Mouse (Mus musculus): ENCODE results near the gene Tgm5. TPM values are rescaled to one million over a fixed set of nuclear protein-coding genes. Genes with fewer than 3 reads are reported as not detected.

The Tgm5 gene
- polyA plus RNA-seq, 1 experiment from 2014 or later: 1.5 TPM

DNA sequence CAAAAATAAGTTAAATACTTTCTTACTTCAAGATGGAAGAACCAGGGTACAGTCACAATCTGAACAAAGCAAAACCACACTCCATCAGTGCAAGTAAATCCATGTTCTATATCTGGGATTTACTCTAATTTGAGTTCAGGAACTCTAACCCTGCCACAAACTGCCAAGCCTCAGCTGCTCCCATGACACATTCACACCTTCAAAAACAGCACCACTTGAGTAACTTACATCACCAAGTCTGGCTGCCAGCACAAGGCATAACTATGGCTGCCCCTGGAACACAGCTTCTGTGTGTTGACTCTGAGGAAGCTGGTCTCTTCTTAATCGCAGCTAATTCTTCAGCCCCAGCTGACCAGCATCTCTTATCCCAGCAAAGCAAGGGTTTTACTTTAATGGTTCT lies 68.5 kb downstream of the Tgm5 start:
- Histone ChIP-seq H3K27ac (ENCODE audit: low read length) (no peak overlapping the region), H3K36me3 (ENCODE audit: control insufficient read depth, insufficient read depth, low read length) (peaks cover 5% of the 10 kb centered on the region; the same call in 1 of the 2 replicates), H3K9me3 (replicated peaks; ENCODE audit: control insufficient read depth, low read length) (no peaks in the 10 kb centered on the region), H3K4me3 (replicated peaks; ENCODE audit: low read length) (no peak overlapping the region), H3K9ac (ENCODE audit: low read length) (no peak overlapping the region), H3K4me2 (ENCODE audit: low read depth, low read length) (no peak overlapping the region), H3K4me1 (ENCODE audit: control insufficient read depth, insufficient read depth, low read length) (no peaks in the 10 kb centered on the region), H3K27me3 (ENCODE audit: control insufficient read depth, insufficient read depth, low read length) (no peaks in the 10 kb centered on the region)
- WGBS: 100% methylated on average over 1 of the region's 1 CpGs
- no peak for ATAC-seq (ENCODE audit: insufficient read depth, low FRiP score)

DNA sequence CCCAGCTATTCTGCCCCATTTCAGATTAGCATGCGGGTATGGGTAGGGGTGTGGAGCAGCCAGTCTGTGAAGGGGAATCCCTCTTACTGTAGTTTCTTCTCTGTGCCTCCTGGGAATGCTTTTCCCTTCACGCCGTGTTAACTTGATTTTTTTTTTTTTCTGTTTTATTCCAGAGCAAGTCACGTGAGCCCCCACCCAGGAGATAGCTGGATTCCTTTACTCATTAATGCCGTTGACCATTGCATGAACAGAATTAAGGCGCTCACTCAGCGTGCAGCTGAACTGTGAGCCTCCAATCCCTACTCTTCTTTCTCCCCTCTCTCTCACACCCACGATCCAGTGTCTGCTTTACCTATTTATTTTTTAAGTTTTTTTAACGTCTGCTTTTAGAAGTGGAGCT lies 69.4 kb downstream of the Tgm5 start:
- no peak overlapping the region for H3K9ac ChIP-seq (ENCODE audit: low read length)
- no peaks in the 10 kb centered on the region for H3K27me3 ChIP-seq (ENCODE audit: control insufficient read depth, insufficient read depth, low read length)
- H3K36me3 ChIP-seq (ENCODE audit: control insufficient read depth, insufficient read depth, low read length): peaks cover 5% of the 10 kb centered on the region; the same call in 1 of the 2 replicates
- no peaks in the 10 kb centered on the region for H3K9me3 ChIP-seq (replicated peaks; ENCODE audit: control insufficient read depth, low read length)
- ATAC-seq (ENCODE audit: insufficient read depth, low FRiP score): no peak
- no peak overlapping the region for H3K4me3 ChIP-seq (replicated peaks; ENCODE audit: low read length)
- no peak overlapping the region for H3K27ac ChIP-seq (ENCODE audit: low read length)
- WGBS: 88% methylated on average over 9 of the region's 9 CpGs
- no peaks in the 10 kb centered on the region for H3K4me1 ChIP-seq (ENCODE audit: control insufficient read depth, insufficient read depth, low read length)
- no peak overlapping the region for H3K4me2 ChIP-seq (ENCODE audit: low read depth, low read length)

DNA sequence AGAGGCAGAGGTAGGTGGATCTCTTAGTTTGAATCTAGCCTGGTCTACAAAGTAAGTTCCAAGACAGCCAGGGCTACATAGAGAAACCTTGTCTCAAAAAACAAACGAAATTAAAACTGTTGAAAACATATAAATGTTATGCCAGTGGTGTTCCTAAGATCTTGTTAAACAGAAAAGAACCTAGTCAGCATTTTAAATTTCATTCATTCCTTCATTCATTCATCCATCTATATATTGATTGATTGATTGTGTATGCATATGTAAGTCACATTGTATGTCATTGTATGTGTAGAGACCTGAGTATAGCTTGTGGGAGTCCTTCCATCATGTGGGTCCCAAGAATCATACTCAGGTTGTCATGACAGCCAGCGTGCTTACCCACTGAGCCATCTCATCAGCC lies 70.1 kb downstream of the Tgm5 start:
- no peak overlapping the region for H3K9ac ChIP-seq (ENCODE audit: low read length)
- ATAC-seq (ENCODE audit: insufficient read depth, low FRiP score): no peak
- no peaks in the 10 kb centered on the region for H3K4me1 ChIP-seq (ENCODE audit: control insufficient read depth, insufficient read depth, low read length)
- no peaks in the 10 kb centered on the region for H3K9me3 ChIP-seq (replicated peaks; ENCODE audit: control insufficient read depth, low read length)
- no peak overlapping the region for H3K4me2 ChIP-seq (ENCODE audit: low read depth, low read length)
- no peaks in the 10 kb centered on the region for H3K27me3 ChIP-seq (ENCODE audit: control insufficient read depth, insufficient read depth, low read length)
- H3K27ac ChIP-seq (ENCODE audit: low read length): no peak overlapping the region
- H3K36me3 ChIP-seq (ENCODE audit: control insufficient read depth, insufficient read depth, low read length): peaks cover 5% of the 10 kb centered on the region; the same call in 1 of the 2 replicates
- H3K4me3 ChIP-seq (replicated peaks; ENCODE audit: low read length): no peak overlapping the region
- WGBS: 84% methylated on average over 2 of the region's 2 CpGs

DNA sequence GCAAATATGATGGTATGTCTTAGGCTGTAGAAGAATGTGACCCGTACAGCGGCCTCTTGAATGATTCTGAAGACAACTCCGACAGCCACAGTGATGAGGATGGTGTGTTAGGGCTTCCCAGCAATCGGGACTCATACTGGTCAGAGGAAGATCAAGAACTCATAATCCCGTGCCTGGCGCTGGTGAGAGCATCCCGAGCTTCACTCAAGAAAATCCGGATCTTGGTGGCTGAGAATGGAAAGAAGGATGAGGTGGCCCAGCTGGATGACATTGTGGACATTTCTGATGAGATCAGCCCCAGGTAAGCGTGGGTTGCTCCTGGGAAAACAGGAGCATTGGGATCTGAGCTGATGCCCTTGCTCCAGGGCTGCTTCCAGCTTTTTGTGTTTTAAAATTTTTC lies 73.0 kb downstream of the Tgm5 start:
- no peak overlapping the region for H3K9ac ChIP-seq (ENCODE audit: low read length)
- no peaks in the 10 kb centered on the region for H3K27me3 ChIP-seq (ENCODE audit: control insufficient read depth, insufficient read depth, low read length)
- H3K36me3 ChIP-seq (ENCODE audit: control insufficient read depth, insufficient read depth, low read length): peaks cover 2% of the 10 kb centered on the region; the same call in 1 of the 2 replicates
- H3K27ac ChIP-seq (ENCODE audit: low read length): no peak overlapping the region
- WGBS: 89% methylated on average over 9 of the region's 9 CpGs
- no peak overlapping the region for H3K4me2 ChIP-seq (ENCODE audit: low read depth, low read length)
- H3K9me3 ChIP-seq (replicated peaks; ENCODE audit: control insufficient read depth, low read length): no peaks in the 10 kb centered on the region
- no peak overlapping the region for H3K4me3 ChIP-seq (replicated peaks; ENCODE audit: low read length)
- H3K4me1 ChIP-seq (ENCODE audit: control insufficient read depth, insufficient read depth, low read length): peaks cover 9% of the 10 kb centered on the region
- no peak for ATAC-seq (ENCODE audit: insufficient read depth, low FRiP score)

DNA sequence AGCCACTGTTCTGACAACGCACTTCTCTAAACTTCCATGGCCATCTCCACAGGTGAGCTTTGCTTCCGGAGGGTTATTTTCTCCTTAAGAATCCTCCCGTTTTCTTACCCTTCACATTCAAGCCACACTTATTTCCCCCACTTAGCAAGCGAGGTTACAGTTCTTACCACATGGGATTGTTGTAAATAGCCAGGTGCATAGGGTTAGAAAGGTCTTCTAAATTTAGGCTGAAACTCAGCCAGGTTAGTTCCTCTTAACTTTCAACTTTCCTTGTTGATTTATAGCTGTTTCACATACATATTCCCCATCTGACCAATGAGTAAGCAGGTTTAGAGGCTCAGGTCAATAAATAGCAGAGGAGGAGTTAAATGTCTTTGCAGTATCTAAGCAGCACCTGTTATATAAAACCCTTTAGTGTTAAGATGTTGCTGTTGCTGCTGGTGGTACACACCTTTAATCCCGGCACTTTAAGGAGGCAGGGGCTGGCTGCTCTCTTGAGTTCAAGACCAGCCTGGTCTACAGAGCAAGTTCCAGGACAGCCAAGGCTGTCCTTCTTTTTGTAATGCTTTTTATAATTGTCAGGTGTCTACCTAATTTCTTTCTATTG lies 76.5 kb downstream of the Tgm5 start:
- H3K9ac ChIP-seq (ENCODE audit: low read length): peak overlapping the region; percentile 82
- WGBS: 24% methylated on average over 5 of the region's 5 CpGs

DNA sequence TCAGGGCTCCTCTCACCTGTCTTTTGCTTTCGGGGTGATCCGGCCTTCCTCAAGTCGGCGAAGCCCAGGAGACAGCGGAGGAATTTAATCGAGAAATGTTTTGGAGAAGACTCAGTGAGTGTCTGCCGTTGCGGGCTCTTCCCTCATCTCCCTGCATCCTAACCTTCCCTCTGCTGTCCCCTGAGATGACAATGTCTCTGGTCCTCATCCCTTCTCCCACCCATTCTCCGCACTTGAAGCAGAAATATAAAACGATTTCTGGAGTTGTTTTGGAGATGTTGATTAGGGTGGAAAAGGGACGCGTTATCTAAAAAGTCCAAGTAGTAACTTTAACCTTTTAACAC lies 77.0 kb downstream of the Tgm5 start:
- WGBS: under 1% methylated on average over 12 of the region's 12 CpGs
- Histone ChIP-seq H3K4me3 (replicated peaks; ENCODE audit: low read length) (peak overlapping the region; percentile 95), H3K9ac (ENCODE audit: low read length) (peak overlapping the region; percentile 82), H3K9me3 (replicated peaks; ENCODE audit: control insufficient read depth, low read length) (no peaks in the 10 kb centered on the region), H3K4me1 (ENCODE audit: control insufficient read depth, insufficient read depth, low read length) (peaks cover 9% of the 10 kb centered on the region), H3K4me2 (ENCODE audit: low read depth, low read length) (peak overlapping the region; percentile 77), H3K27ac (ENCODE audit: low read length) (peak overlapping the region; percentile 42; the same call in 1 of the 2 replicates), H3K36me3 (ENCODE audit: control insufficient read depth, insufficient read depth, low read length) (no peaks in the 10 kb centered on the region), H3K27me3 (ENCODE audit: control insufficient read depth, insufficient read depth, low read length) (no peaks in the 10 kb centered on the region)
- no peak for ATAC-seq (ENCODE audit: insufficient read depth, low FRiP score)

More for the DNA sequence above, 76.5 kb downstream of the Tgm5 start:
- H3K27me3 ChIP-seq (ENCODE audit: control insufficient read depth, insufficient read depth, low read length): no peaks in the 10 kb centered on the region
- H3K9me3 ChIP-seq (replicated peaks; ENCODE audit: control insufficient read depth, low read length): no peaks in the 10 kb centered on the region
- ATAC-seq (ENCODE audit: insufficient read depth, low FRiP score): no peak
- no peak overlapping the region for H3K27ac ChIP-seq (ENCODE audit: low read length)
- peak overlapping the region; percentile 95 for H3K4me3 ChIP-seq (replicated peaks; ENCODE audit: low read length)
- peak overlapping the region; percentile 77 for H3K4me2 ChIP-seq (ENCODE audit: low read depth, low read length)
- no peaks in the 10 kb centered on the region for H3K36me3 ChIP-seq (ENCODE audit: control insufficient read depth, insufficient read depth, low read length)
- H3K4me1 ChIP-seq (ENCODE audit: control insufficient read depth, insufficient read depth, low read length): peaks cover 9% of the 10 kb centered on the region

DNA sequence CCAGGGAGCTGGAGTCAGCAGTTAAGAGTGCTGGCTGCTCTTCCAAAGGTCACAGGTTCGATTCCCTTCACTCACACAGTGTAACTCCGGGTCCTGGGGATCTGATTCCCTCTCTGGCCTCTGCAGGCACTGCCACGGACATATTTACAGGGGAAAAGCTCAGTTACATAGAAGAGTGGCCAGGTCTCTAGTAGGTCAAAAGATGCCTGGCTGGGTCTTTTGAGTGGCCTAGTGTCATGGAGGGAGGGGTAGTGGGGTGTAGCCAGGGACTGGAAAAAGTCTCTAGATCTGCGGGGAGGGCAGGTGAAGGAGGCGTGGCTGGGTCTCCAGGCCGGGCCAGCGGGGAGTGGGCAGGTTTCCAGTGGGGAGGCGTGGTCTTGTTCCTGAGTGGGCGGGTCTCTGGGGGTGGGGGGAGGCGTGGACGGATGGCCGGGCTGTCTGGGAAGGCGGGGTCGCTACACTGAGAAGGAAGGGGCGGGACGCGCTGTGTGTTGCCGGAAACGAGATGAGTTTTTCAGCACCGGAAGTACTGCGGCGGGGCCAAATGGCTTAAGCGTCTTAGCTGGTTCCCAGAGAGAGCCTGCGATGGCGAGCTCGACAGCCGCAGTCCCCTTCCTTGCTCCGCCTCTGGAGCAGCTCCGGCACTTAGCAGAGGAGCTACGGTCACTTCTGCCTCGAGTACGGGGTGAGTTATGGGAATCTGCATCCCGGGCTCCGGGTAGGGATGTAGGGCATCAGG lies 77.5 kb downstream of the Tgm5 start, which contains the start of gene Ccndbp1:
Ccndbp1 (plus strand) TSS at position 479 of the 739 bp plus-strand sequence.
- no peaks in the 10 kb centered on the region for H3K9me3 ChIP-seq (replicated peaks; ENCODE audit: control insufficient read depth, low read length)
- H3K4me2 ChIP-seq (ENCODE audit: low read depth, low read length): peak within 1 kb of the TSS; percentile 77
- peak within 1 kb of the TSS; percentile 95 for H3K4me3 ChIP-seq (replicated peaks; ENCODE audit: low read length)
- ATAC-seq (ENCODE audit: insufficient read depth, low FRiP score): peak; percentile 98
- H3K27ac ChIP-seq (ENCODE audit: low read length): peak within 1 kb of the TSS; percentile 42; the same call in 1 of the 2 replicates
- H3K27me3 ChIP-seq (ENCODE audit: control insufficient read depth, insufficient read depth, low read length): no peaks in the 10 kb centered on the region
- 1% methylated on average over 34 of the region's 34 CpGs for WGBS
- peak within 1 kb of the TSS; percentile 82 for H3K9ac ChIP-seq (ENCODE audit: low read length)
- H3K4me1 ChIP-seq (ENCODE audit: control insufficient read depth, insufficient read depth, low read length): peaks cover 9% of the 10 kb centered on the region
- no peaks in the 10 kb centered on the region for H3K36me3 ChIP-seq (ENCODE audit: control insufficient read depth, insufficient read depth, low read length)

DNA sequence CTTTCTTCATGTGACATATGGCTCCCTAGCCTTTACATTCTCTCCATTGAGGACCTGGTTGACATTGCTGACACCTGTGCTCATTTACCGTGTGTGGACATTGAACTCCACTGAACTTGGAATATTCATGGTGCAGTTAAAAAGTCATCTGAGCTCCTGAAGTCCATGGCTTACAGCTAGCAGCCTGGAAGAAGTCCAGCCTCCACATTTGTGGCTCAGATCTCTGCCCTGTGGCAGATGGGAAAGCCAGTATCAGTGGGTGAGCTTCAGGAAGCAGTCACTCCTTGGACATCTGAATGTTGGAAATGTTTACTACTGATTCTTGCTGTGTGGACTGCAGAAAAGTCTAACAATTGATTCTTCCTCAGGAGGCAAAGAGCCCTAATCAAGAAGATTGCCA lies 78.7 kb downstream of the Tgm5 start:
- 79% methylated on average over 1 of the region's 1 CpGs for WGBS
- H3K9me3 ChIP-seq (replicated peaks; ENCODE audit: control insufficient read depth, low read length): no peaks in the 10 kb centered on the region
- H3K4me3 ChIP-seq (replicated peaks; ENCODE audit: low read length): no peak overlapping the region
- no peaks in the 10 kb centered on the region for H3K36me3 ChIP-seq (ENCODE audit: control insufficient read depth, insufficient read depth, low read length)
- H3K27me3 ChIP-seq (ENCODE audit: control insufficient read depth, insufficient read depth, low read length): no peaks in the 10 kb centered on the region
- ATAC-seq (ENCODE audit: insufficient read depth, low FRiP score): no peak
- H3K4me2 ChIP-seq (ENCODE audit: low read depth, low read length): no peak overlapping the region
- H3K9ac ChIP-seq (ENCODE audit: low read length): no peak overlapping the region
- H3K4me1 ChIP-seq (ENCODE audit: control insufficient read depth, insufficient read depth, low read length): peaks cover 9% of the 10 kb centered on the region
- no peak overlapping the region for H3K27ac ChIP-seq (ENCODE audit: low read length)

DNA sequence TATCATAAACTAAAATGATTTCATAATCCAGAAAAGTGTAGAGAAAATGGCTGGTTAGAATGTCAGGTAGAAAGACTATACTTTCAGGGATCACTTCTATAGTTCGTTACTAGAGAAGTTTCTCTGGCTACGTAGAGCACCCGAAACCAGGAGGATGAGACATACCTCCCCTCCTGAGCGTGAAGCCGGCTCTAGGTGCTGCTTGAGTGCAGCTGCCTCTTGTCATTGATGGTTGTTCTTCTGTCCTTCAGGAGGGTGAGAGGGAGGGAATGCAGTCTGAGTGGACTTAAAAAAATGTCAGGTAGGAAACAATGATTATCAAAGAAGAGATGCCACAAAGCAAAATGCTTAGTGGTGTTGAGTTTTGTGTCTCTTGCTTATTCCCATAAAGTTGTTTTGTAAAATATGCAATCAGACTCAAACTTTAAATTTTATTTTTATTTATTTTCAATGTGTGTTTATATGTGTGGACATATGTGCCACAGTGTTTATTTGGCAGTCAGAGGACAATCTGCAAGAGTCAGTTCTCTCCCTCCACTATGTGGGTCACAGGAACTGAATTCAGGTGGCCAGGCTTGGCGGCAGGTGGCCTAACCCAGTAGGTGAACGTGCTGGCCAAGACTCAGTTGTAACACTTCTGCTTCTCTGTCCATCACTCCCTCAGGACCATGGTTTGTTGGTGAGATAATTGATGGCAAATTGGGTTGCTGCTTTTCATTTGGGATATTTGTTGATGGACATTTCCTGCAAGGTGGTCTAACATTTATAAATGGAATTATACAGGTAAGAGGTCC lies 81.4 kb downstream of the Tgm5 start:
- 82% methylated on average over 7 of the region's 7 CpGs for WGBS
- no peaks in the 10 kb centered on the region for H3K27me3 ChIP-seq (ENCODE audit: control insufficient read depth, insufficient read depth, low read length)
- H3K27ac ChIP-seq (ENCODE audit: low read length): no peak overlapping the region
- no peak overlapping the region for H3K4me3 ChIP-seq (replicated peaks; ENCODE audit: low read length)
- ATAC-seq (ENCODE audit: insufficient read depth, low FRiP score): no peak
- no peaks in the 10 kb centered on the region for H3K9me3 ChIP-seq (replicated peaks; ENCODE audit: control insufficient read depth, low read length)
- H3K9ac ChIP-seq (ENCODE audit: low read length): no peak overlapping the region
- H3K36me3 ChIP-seq (ENCODE audit: control insufficient read depth, insufficient read depth, low read length): no peaks in the 10 kb centered on the region
- no peak overlapping the region for H3K4me2 ChIP-seq (ENCODE audit: low read depth, low read length)
- peaks cover 6% of the 10 kb centered on the region for H3K4me1 ChIP-seq (ENCODE audit: control insufficient read depth, insufficient read depth, low read length)

All from stomach, embryonic 16.5 days (tissue).